ENCODE assay signal across 8 mouse cellular contexts in the genomic region with DNA sequence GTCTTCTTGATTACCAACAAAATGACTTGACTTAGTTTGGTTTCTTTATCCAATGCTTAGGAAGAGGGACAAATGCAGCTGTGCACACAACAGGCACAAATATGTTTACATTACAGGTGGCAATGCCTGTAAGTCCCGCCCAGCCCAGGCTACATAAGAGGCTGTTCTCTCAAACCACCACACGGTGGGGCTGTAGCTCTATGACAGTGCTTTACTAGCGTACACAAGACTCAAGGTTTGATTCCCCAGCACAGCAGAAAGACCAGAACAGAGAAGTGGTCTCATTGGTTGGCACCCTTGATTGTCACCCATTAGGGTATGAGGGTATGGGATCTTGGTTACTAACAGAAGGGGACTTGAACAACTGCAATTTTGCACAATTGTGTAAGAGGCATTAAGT. TPM values are rescaled to one million over a fixed set of nuclear protein-coding genes. Genes with fewer than 3 reads are reported as not detected.
DNase-seq lines count a peak whose midpoint lies in the region; ATAC-seq and TF ChIP-seq lines count a peak whose summit lies in the region.

No protein-coding gene starts in this region.

- H3K4me1 ChIP-seq in kidney, embryonic 15.5 days: no peaks in the 10 kb centered on the region
- no peaks in the 10 kb centered on the region for H3K4me1 ChIP-seq in lung, adult 2 months (ENCODE audit: control insufficient read depth, insufficient read depth, low read length)
- H3K4me1 ChIP-seq in neural tube, embryonic 14.5 days (ENCODE audit: control insufficient read depth, insufficient read depth, low read length): no peaks in the 10 kb centered on the region
- H3K4me1 ChIP-seq in thymus, adult 2 months (replicated peaks; ENCODE audit: control insufficient read depth, insufficient read depth, low read length): no peaks in the 10 kb centered on the region

- no peaks in the 10 kb centered on the region for H3K36me3 ChIP-seq in kidney, embryonic 15.5 days
- H3K36me3 ChIP-seq in neural tube, embryonic 14.5 days (ENCODE audit: control insufficient read depth, insufficient read depth, low read length): no peaks in the 10 kb centered on the region
- no peaks in the 10 kb centered on the region for H3K36me3 ChIP-seq in thymus, adult 2 months (ENCODE audit: control insufficient read depth, insufficient read depth, low read length)

- H3K27ac ChIP-seq in kidney, embryonic 15.5 days: no peak overlapping the region
- H3K27ac ChIP-seq in neural tube, embryonic 14.5 days (ENCODE audit: low read depth, low read length): no peak overlapping the region
- no peak overlapping the region for H3K27ac ChIP-seq in thymus, adult 2 months (ENCODE audit: control insufficient read depth, insufficient read depth, low read length)

- WGBS in kidney, embryonic 15.5 days: 12% methylated on average over 3 of the region's 3 CpGs
- 10% methylated on average over 3 of the region's 3 CpGs for WGBS in lung, adult 2 months
- 19% methylated on average over 3 of the region's 3 CpGs for WGBS in neural tube, embryonic 14.5 days
- WGBS in thymus, adult 2 months: 5% methylated on average over 3 of the region's 3 CpGs

- TF ChIP-seq POLR2A in lung, adult 2 months (IDR thresholded peaks at IDR 0.05; ENCODE audit: borderline replicate concordance, extremely low read depth, low read depth, low read length): no peak
- TF ChIP-seq POLR2A in thymus, adult 2 months (IDR thresholded peaks at IDR 0.05; ENCODE audit: control insufficient read depth, extremely low read depth, insufficient read depth, low read length, poor library complexity): no peak

- no peak overlapping the region for H3K9ac ChIP-seq in kidney, embryonic 15.5 days
- H3K9ac ChIP-seq in neural tube, embryonic 14.5 days (replicated peaks; ENCODE audit: low read depth, low read length): no peak overlapping the region

- ATAC-seq in CD4-positive, CD25-positive, alpha-beta regulatory T cell, adult 4 months: peak; percentile 99
- ATAC-seq in granulocyte monocyte progenitor cell, adult 5-6 weeks (replicated peaks; ENCODE audit: poor library complexity, severe bottlenecking): peak; percentile 99
- peak; percentile 64; the same call in 1 of the 2 replicates for ATAC-seq in kidney, embryonic 15.5 days (replicated peaks; ENCODE audit: low FRiP score)
- ATAC-seq in neural tube, embryonic 14.5 days (ENCODE audit: low read depth): peak; percentile 47

- peak; percentile 59 for TF ChIP-seq CTCF in lung, adult 2 months (IDR thresholded peaks at IDR 0.05; ENCODE audit: insufficient read depth, low read length)
- no peak for TF ChIP-seq CTCF in thymus, adult 2 months (IDR thresholded peaks at IDR 0.05; ENCODE audit: borderline replicate concordance, control insufficient read depth, extremely low read depth, insufficient read depth, low read length, poor library complexity)

- peak; percentile 48 to 61 for DNase-seq in adrenal gland, adult 18-20 months (ENCODE audit: low spot score in 2 of 2)
- DNase-seq in embryo, embryonic 10.5 days (ENCODE audit: low spot score): peak; percentile 85
- peak; percentile 40 for DNase-seq in lung, adult 2 months
- DNase-seq in thymus, adult 2 months: peak; percentile 71

- no peak overlapping the region for H3K4me3 ChIP-seq in kidney, embryonic 15.5 days (replicated peaks)
- no peak overlapping the region for H3K4me3 ChIP-seq in lung, adult 2 months (replicated peaks; ENCODE audit: extremely low read depth, low read depth, low read length)
- H3K4me3 ChIP-seq in neural tube, embryonic 14.5 days (ENCODE audit: low read depth, low read length): no peak overlapping the region
- H3K4me3 ChIP-seq in thymus, adult 2 months (ENCODE audit: control insufficient read depth, insufficient read depth, low read length): no peak overlapping the region

- H3K27me3 ChIP-seq in kidney, embryonic 15.5 days: no peaks in the 10 kb centered on the region
- H3K27me3 ChIP-seq in neural tube, embryonic 14.5 days (ENCODE audit: control insufficient read depth, insufficient read depth, low read length): no peaks in the 10 kb centered on the region
- H3K27me3 ChIP-seq in thymus, adult 2 months (ENCODE audit: control insufficient read depth, insufficient read depth, low read length): no peaks in the 10 kb centered on the region

- no peaks in the 10 kb centered on the region for H3K9me3 ChIP-seq in kidney, embryonic 15.5 days (replicated peaks)
- no peaks in the 10 kb centered on the region for H3K9me3 ChIP-seq in neural tube, embryonic 14.5 days (ENCODE audit: control insufficient read depth, low read length)

- no peak overlapping the region for H3K4me2 ChIP-seq in kidney, embryonic 15.5 days
- no peak overlapping the region for H3K4me2 ChIP-seq in neural tube, embryonic 14.5 days (ENCODE audit: low read depth, low read length)

RNA-seq across cellular contexts. Expression of a gene that starts 55.7 kb away (rescaled TPM):
- polyA plus RNA-seq in CD4-positive, CD25-positive, alpha-beta regulatory T cell, adult 4 months (2017; shearing (Covaris generic)): not detected
- not detected for total RNA-seq in adrenal gland, adult 18-20 months (2021)
- not detected in 2 replicates for total RNA-seq in granulocyte monocyte progenitor cell, adult 5-6 weeks (2014; fragmentation: Nextera tagmentation)
- not detected in 2 replicates for total RNA-seq in granulocyte monocyte progenitor cell, adult 5-6 weeks (2017)
- polyA plus RNA-seq in kidney, embryonic 15.5 days (2015; fragmentation: Nextera tagmentation; extraction: Ambion mirVana): not detected in 2 replicates
- 0.62 and 1.3 TPM in 2 replicates for polyA plus RNA-seq in lung, adult 2 months (2012; rRNA removed)
- not detected in 2 replicates for polyA plus RNA-seq in neural tube, embryonic 14.5 days (2014; fragmentation: Nextera tagmentation; extraction: Ambion mirVana)
- polyA plus RNA-seq in thymus, adult 2 months (2012; rRNA removed): 0.41 and 0.55 TPM in 2 replicates

Comparison
In these comparisons a context has a peak if more than half of its experiments do, and no peak if none do; other contexts are left out.
1. ATAC-seq: peak in every context shown above with its lines; median percentile 99 in CD4-positive, CD25-positive, alpha-beta regulatory T cell, adult 4 months; 99 in granulocyte monocyte progenitor cell, adult 5-6 weeks; 64 in kidney, embryonic 15.5 days; 47 in neural tube, embryonic 14.5 days.